Mouse (Mus musculus) neural tube, embryonic 11.5 days (tissue): ENCODE data around the gene Spata20. TPM values are rescaled to one million over a fixed set of nuclear protein-coding genes. Genes with fewer than 3 reads are reported as not detected.

Source experiments
- ATAC-seq: fragments of 200-750 bp; cut with Nextera tagmentation; 2 replicates; pipeline ENCODE4 v1.8.0; 2017; ENCODE audit warnings: moderate number of reproducible peaks, mild to moderate bottlenecking, moderate TSS enrichment, moderate library complexity; ENCODE audit not compliant: insufficient read depth, low FRiP score, low TSS enrichment
- DNase-seq: peaks from one replicate; pipeline ENCODE4 v3.0.0-alpha.2; 2015; ENCODE audit warnings: low spot score
- H3K27ac ChIP-seq: fragments of 300-500 bp; sonication (generic); 2 replicates; pipeline ENCODE4 v1.5.1; 2014; ENCODE audit warnings: low read depth, mild to moderate bottlenecking, low read length
- H3K27me3 ChIP-seq: fragments of 300-500 bp; sonication (generic); 2 replicates; pipeline ENCODE4 v1.6.1; 2014; ENCODE audit warnings: mild to moderate bottlenecking, low read length, mixed read lengths; ENCODE audit not compliant: control insufficient read depth, insufficient read depth
- H3K36me3 ChIP-seq: fragments of 300-500 bp; sonication (generic); 2 replicates; pipeline ENCODE4 v1.6.1; 2014; ENCODE audit warnings: mild to moderate bottlenecking, low read length, moderate library complexity, mixed read lengths; ENCODE audit not compliant: control insufficient read depth, insufficient read depth
- H3K4me1 ChIP-seq: fragments of 300-500 bp; sonication (generic); 2 replicates; pipeline ENCODE4 v1.6.1; 2014; ENCODE audit warnings: low read length, mixed read lengths; ENCODE audit not compliant: control insufficient read depth, insufficient read depth
- H3K4me2 ChIP-seq: fragments of 300-500 bp; sonication (generic); 2 replicates; pipeline ENCODE4 v1.6.1; 2014; ENCODE audit warnings: low read depth, mild to moderate bottlenecking, moderate library complexity
- H3K4me3 ChIP-seq: fragments of 300-500 bp; sonication (generic); 2 replicates; pipeline ENCODE4 v1.5.1; 2014; ENCODE audit warnings: low read depth, low read length
- H3K9ac ChIP-seq: fragments of 300-500 bp; sonication (generic); 2 replicates; pipeline ENCODE4 v1.6.1; 2014; ENCODE audit warnings: mild to moderate bottlenecking, low read length
- H3K9me3 ChIP-seq: fragments of 300-500 bp; sonication (generic); 2 replicates; pipeline ENCODE4 v1.6.1; 2016; ENCODE audit warnings: low read length; ENCODE audit not compliant: control insufficient read depth
- WGBS: fragments of 180-500 bp; shearing (Covaris S2); extraction: QIAGEN DNeasy Blood & Tissue Kit; methylation state at CpG from one replicate; pipeline ENCODE4 v1.1.7; 2014; 5-methylcytosine and 5-hydroxymethylcytosine counted together
- polyA plus RNA-seq: library from polyadenylated mRNA; unstranded; fragments of >200 nt; fragmentation: Nextera tagmentation; extraction: Ambion mirVana; gene quantifications from 2 replicates; pipeline ENCODE4 v1.2.1, GENCODE M21; 2014

Spata20 gene
- polyA plus RNA-seq, 1 experiment from 2014 or later = not detected

- Histone ChIP-seq H3K9me3 (no peaks in the 10 kb centered on the region), H3K27ac (no peak overlapping the region), H3K4me1 (no peaks in the 10 kb centered on the region), H3K4me2 (no peak overlapping the region), H3K4me3 (no peak overlapping the region), H3K9ac (no peak overlapping the region), H3K27me3 (no peaks in the 10 kb centered on the region; the same call in 1 of the 2 replicates), H3K36me3 (no peaks in the 10 kb centered on the region)
- ATAC-seq (no peak), DNase-seq (no peak)
- WGBS = 77% methylated on average over 5 of the region's 5 CpGs
These were observed 756 bp downstream of the Spata20 start for GRCm38 (mm10) chr11:94485223-94485622.

DNA sequence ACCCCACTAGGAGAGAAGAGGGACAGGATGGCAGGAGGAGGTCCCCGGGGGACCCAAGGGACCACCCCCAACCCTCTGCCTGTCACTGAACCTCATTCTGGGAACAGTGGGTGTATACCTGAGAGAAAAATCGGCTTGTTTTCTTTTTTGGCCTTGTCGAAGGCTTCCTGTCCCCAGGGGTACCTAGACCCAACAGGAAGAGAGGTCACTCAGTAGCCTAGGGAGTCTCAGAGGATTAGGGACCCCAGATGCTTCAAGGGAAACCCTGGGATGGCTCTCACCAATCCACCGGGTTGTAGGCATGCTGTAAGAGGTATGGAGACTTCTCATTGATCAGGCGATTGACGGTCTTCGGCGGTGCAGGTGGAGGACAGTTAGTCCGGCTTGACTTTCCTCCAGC lies 1.3 kb downstream of the Spata20 start:
- H3K4me1 ChIP-seq = no peaks in the 10 kb centered on the region
- H3K9ac ChIP-seq = no peak overlapping the region
- H3K4me3 ChIP-seq = no peak overlapping the region
- H3K36me3 ChIP-seq = no peaks in the 10 kb centered on the region
- WGBS = 87% methylated on average over 9 of the region's 9 CpGs
- no peaks in the 10 kb centered on the region for H3K9me3 ChIP-seq
- ATAC-seq (no peak), DNase-seq (no peak)
- H3K27me3 ChIP-seq = no peaks in the 10 kb centered on the region; the same call in 1 of the 2 replicates
- no peak overlapping the region for H3K27ac ChIP-seq
- no peak overlapping the region for H3K4me2 ChIP-seq

- ATAC-seq (no peak), DNase-seq (no peak)
- Histone ChIP-seq H3K27me3 (no peaks in the 10 kb centered on the region; the same call in 1 of the 2 replicates), H3K4me3 (no peak overlapping the region), H3K9me3 (no peaks in the 10 kb centered on the region), H3K4me1 (no peaks in the 10 kb centered on the region), H3K36me3 (no peaks in the 10 kb centered on the region), H3K9ac (no peak overlapping the region), H3K27ac (no peak overlapping the region), H3K4me2 (no peak overlapping the region)
- WGBS = 74% methylated on average over 14 of the region's 14 CpGs
These were observed 2.1 kb downstream of the Spata20 start for GRCm38 (mm10) chr11:94483921-94484320.

DNA sequence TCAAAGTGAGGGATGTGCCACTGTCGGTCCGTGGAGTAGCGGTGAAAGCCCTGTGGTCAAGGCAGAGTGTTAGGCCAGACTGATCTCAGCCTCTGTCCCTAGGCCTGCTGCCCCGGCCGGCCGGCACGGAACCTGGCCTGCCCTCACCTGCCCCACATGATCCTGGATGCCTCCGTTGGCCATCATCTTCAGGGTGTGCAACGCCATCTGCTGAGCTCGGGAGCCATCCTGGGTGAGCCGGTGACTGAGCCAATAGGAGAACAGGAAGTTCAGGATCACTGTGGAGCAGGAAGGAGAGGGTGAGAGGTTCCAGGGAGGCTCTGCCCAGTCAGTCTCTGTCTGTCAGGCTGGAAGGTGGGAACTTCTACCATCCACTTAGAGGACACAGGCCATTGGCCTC lies 2.5 kb downstream of the Spata20 start:
- no peak overlapping the region for H3K4me3 ChIP-seq
- no peaks in the 10 kb centered on the region for H3K4me1 ChIP-seq
- no peak overlapping the region for H3K9ac ChIP-seq
- WGBS = 70% methylated on average over 11 of the region's 11 CpGs
- H3K9me3 ChIP-seq = no peaks in the 10 kb centered on the region
- no peaks in the 10 kb centered on the region; the same call in 1 of the 2 replicates for H3K27me3 ChIP-seq
- H3K36me3 ChIP-seq = no peaks in the 10 kb centered on the region
- H3K27ac ChIP-seq = no peak overlapping the region
- no peak for DNase-seq
- no peak for ATAC-seq
- H3K4me2 ChIP-seq = no peak overlapping the region

GRCm38 (mm10) chr11:94482738-94483137 lies 3.2 kb downstream of the Spata20 start:
- Histone ChIP-seq H3K4me2 (no peak overlapping the region), H3K4me1 (no peaks in the 10 kb centered on the region), H3K27me3 (no peaks in the 10 kb centered on the region), H3K4me3 (no peak overlapping the region), H3K27ac (no peak overlapping the region), H3K9ac (no peak overlapping the region), H3K36me3 (no peaks in the 10 kb centered on the region), H3K9me3 (no peaks in the 10 kb centered on the region)
- DNase-seq (no peak), ATAC-seq (no peak)
- 95% methylated on average over 11 of the region's 11 CpGs for WGBS

GRCm38 (mm10) chr11:94481963-94482362 lies 4.0 kb downstream of the Spata20 start:
- Histone ChIP-seq H3K4me2 (no peak overlapping the region), H3K9ac (no peak overlapping the region), H3K27me3 (no peaks in the 10 kb centered on the region), H3K36me3 (no peaks in the 10 kb centered on the region), H3K27ac (no peak overlapping the region), H3K4me1 (no peaks in the 10 kb centered on the region), H3K9me3 (no peaks in the 10 kb centered on the region), H3K4me3 (no peak overlapping the region)
- 91% methylated on average over 7 of the region's 7 CpGs for WGBS
- no peak for ATAC-seq
- DNase-seq = no peak

- Histone ChIP-seq H3K4me3 (no peak overlapping the region), H3K9ac (no peak overlapping the region), H3K9me3 (no peaks in the 10 kb centered on the region), H3K36me3 (no peaks in the 10 kb centered on the region), H3K27ac (no peak overlapping the region), H3K4me2 (no peak overlapping the region), H3K27me3 (peaks cover 11% of the 10 kb centered on the region), H3K4me1 (0 out of 2 replicates have a peak, but pooled peaks cover 4% of the 10 kb centered on the region)
- DNase-seq = no peak
- no peak for ATAC-seq
- 92% methylated on average over 9 of the region's 9 CpGs for WGBS
These were observed 5.6 kb downstream of the Spata20 start for GRCm38 (mm10) chr11:94480382-94480781.

- Histone ChIP-seq H3K4me1 (peaks cover 16% of the 10 kb centered on the region; the same call in 1 of the 2 replicates), H3K36me3 (no peaks in the 10 kb centered on the region), H3K27ac (no peak overlapping the region), H3K9me3 (no peaks in the 10 kb centered on the region), H3K4me2 (no peak overlapping the region), H3K4me3 (no peak overlapping the region), H3K9ac (no peak overlapping the region), H3K27me3 (peaks cover 29% of the 10 kb centered on the region)
- 82% methylated on average over 6 of the region's 6 CpGs for WGBS
- DNase-seq (no peak), ATAC-seq (no peak)
These were observed 8.3 kb downstream of the Spata20 start for GRCm38 (mm10) chr11:94477651-94478050.

DNA sequence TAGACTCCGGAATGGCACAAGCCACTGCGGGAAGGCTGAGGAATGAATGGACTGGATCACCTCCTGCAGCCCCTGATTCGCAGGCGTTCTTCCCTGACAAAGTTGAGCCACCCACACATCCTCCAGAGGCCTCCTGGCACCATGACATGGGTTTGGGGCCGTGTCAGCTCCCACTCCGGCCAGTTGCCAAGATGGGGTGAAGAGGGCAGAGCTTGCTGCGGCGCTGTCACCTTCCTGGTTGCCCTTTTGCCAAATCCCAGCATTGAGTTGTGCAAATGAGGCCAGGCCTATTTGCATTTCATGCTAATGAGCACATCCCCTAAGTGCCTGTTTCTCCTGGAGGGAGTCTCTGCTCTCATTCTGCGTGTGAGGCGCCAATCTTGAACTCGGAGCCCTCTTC lies 10.3 kb downstream of the Spata20 start:
- peaks cover 36% of the 10 kb centered on the region for H3K27me3 ChIP-seq
- peaks cover 21% of the 10 kb centered on the region for H3K4me1 ChIP-seq
- H3K4me3 ChIP-seq = no peak overlapping the region

More for the DNA sequence above, 10.3 kb downstream of the Spata20 start:
- Histone ChIP-seq H3K4me2 (no peak overlapping the region), H3K9ac (no peak overlapping the region), H3K36me3 (no peaks in the 10 kb centered on the region), H3K9me3 (no peaks in the 10 kb centered on the region), H3K27ac (no peak overlapping the region)
- DNase-seq = no peak
- no peak for ATAC-seq
- WGBS = 16% methylated on average over 11 of the region's 11 CpGs
